Mouse (Mus musculus): Measurements from ENCODE around the gene Tas2r120.

Gene Tas2r120

DNA sequence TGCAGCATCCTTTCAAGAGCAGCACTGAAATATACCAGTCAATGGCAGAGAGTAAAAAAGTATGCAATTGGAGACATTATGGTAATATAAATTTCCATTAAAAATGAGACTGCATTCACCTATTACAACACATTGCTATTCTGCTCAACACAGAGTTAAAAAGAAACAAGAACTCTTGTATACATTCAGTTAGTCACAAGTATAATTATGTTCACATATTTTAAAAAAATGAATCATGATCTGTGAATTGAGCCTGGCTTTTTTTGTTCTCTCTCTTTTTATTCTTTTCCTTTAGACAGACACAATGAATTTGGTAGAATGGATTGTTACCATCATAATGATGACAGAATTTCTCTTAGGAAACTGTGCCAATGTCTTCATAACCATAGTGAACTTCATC, at the start of gene Tas2r120:
Tas2r120 (plus strand) TSS at position 301 of the 400 bp plus-strand sequence.
- no peak for DNase-seq (ENCODE audit: low spot score)

DNA sequence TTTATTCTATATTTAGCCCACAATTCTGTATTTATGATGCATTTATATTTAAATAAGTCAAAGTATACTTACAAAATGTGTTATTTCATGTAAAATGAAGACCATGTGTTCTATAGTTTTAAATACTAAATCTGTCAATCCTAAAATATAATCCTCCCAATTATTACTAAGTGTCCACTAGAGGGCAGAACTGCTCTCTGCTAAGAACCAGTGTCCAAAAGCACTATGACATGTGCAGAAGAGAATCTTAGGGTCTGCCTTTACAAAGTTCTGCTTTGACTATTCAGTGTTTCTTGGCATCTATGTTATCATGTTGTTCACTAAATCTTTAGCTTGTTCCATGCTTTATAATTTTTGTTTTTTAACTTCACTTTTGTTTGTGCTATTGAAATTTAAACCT, 7.4 kb upstream of the Tas2r120 start:
- no peak for DNase-seq (ENCODE audit: low spot score)

DNA sequence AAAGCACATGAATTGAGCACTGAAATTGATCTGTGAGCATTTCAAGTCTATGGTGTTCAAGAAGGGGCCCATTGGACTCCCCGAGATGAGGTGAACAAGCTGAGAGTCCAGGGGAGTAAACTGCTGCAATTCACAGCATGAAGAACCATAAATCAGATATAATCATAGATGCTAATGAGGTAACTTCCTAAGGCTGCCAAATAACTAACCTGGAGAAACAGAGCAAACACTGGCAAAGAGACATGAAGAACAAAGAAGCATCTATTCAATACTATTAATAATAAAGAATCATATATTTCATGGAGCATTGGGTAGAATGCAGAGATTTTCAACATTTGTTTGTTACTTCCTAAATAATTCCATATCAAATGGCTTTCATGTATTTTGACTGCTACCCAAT, 5.3 kb upstream of the Tas2r120 start, which contains the start of gene A630073D07Rik:
A630073D07Rik (minus strand) TSS at position 101 of the 400 bp plus-strand sequence.
- DNase-seq (ENCODE audit: low spot score): no peak

DNA sequence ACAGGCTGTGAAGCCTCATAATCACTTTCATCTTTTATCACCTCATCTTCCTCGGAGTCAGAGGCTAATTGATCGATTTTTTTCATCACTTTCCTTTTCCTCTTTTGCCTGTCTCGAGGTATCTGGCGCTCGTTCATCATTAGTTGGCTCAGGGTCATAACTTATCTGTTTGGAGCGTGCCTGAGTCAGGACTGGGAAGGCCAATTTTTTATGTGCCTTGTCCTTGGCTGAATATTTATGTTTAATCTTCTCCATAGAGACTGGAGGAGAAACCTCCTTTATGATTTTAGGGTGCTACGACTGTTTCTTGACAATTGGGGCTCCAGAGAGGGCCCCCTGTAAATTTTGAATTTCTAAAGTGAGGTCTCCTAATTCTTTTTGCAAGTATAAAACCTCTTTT, 34.8 kb downstream of the Tas2r120 start:
- peak; percentile 8 for DNase-seq (ENCODE audit: low spot score)

DNA sequence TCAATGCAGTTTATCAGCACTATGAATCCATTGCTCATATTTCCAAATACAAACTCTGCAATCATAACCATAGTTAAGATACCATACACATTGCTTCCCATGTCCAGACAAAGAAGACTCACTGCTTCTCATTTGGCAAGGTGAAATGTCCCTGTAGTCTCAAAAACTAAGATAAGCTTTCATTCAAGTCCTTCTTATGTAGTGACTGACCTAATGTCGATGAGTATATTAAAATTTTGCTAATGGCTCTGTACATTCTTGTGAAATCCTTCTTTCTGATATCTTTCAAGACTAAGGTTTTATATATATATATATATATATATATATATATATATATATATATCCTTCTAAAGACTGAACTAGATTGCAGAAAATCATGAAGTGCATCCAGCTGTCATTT, 44.2 kb downstream of the Tas2r120 start, which contains the start of gene Tas2r121:
Tas2r121 (minus strand) TSS at position 101 of the 400 bp plus-strand sequence.
- no peak for DNase-seq (ENCODE audit: low spot score)

Measured in ovary, adult 18-20 months (tissue).